Mouse (Mus musculus): ENCODE results near the gene Tmpo. TPM values are rescaled to one million over a fixed set of nuclear protein-coding genes. Genes with fewer than 3 reads are reported as not detected.
A peak's percentile ranks its signal among the peaks of the same experiment; 100 is the strongest.

The Tmpo gene
- polyA plus RNA-seq, 1 experiment: 146 TPM

- H3K4me3 ChIP-seq (ENCODE audit: control insufficient read depth, insufficient read depth, low read length): no peak overlapping the region
- no peak overlapping the region for H3K27ac ChIP-seq (ENCODE audit: control insufficient read depth, insufficient read depth, low read length)
- TF ChIP-seq CTCF (IDR thresholded peaks at IDR 0.05; ENCODE audit: borderline replicate concordance, control insufficient read depth, extremely low read depth, insufficient read depth, low read length, poor library complexity): no peak
- TF ChIP-seq POLR2A (IDR thresholded peaks at IDR 0.05; ENCODE audit: control insufficient read depth, extremely low read depth, insufficient read depth, low read length, poor library complexity): no peak
- peaks cover 2% of the 10 kb centered on the region; the same call in 1 of the 2 replicates for H3K4me1 ChIP-seq (replicated peaks; ENCODE audit: control insufficient read depth, insufficient read depth, low read length)
- DNase-seq: no peak
- no peaks in the 10 kb centered on the region for H3K36me3 ChIP-seq (ENCODE audit: control insufficient read depth, insufficient read depth, low read length)
- WGBS: 91% methylated on average over 2 of the region's 2 CpGs
- no peaks in the 10 kb centered on the region for H3K27me3 ChIP-seq (ENCODE audit: control insufficient read depth, insufficient read depth, low read length)
These were observed 53.7 kb downstream of the Tmpo start for GRCm38 (mm10) chr10:91127395-91127794.

- Histone ChIP-seq H3K27me3 (ENCODE audit: control insufficient read depth, insufficient read depth, low read length) (no peaks in the 10 kb centered on the region), H3K4me3 (ENCODE audit: control insufficient read depth, insufficient read depth, low read length) (no peak overlapping the region), H3K27ac (ENCODE audit: control insufficient read depth, insufficient read depth, low read length) (no peak overlapping the region), H3K4me1 (replicated peaks; ENCODE audit: control insufficient read depth, insufficient read depth, low read length) (peaks cover 2% of the 10 kb centered on the region; the same call in 1 of the 2 replicates), H3K36me3 (ENCODE audit: control insufficient read depth, insufficient read depth, low read length) (peaks cover 3% of the 10 kb centered on the region; the same call in 1 of the 2 replicates)
- no peak for TF ChIP-seq CTCF (IDR thresholded peaks at IDR 0.05; ENCODE audit: borderline replicate concordance, control insufficient read depth, extremely low read depth, insufficient read depth, low read length, poor library complexity)
- no peak for TF ChIP-seq POLR2A (IDR thresholded peaks at IDR 0.05; ENCODE audit: control insufficient read depth, extremely low read depth, insufficient read depth, low read length, poor library complexity)
- DNase-seq: no peak
- WGBS: 92% methylated on average over 10 of the region's 10 CpGs
These were observed 54.3 kb downstream of the Tmpo start for GRCm38 (mm10) chr10:91126618-91127355.

- Histone ChIP-seq H3K36me3 (ENCODE audit: control insufficient read depth, insufficient read depth, low read length) (peaks cover 15% of the 10 kb centered on the region), H3K4me1 (replicated peaks; ENCODE audit: control insufficient read depth, insufficient read depth, low read length) (peaks cover 2% of the 10 kb centered on the region; the same call in 1 of the 2 replicates), H3K27ac (ENCODE audit: control insufficient read depth, insufficient read depth, low read length) (peak within 1 kb of the TSS; percentile 56), H3K4me3 (ENCODE audit: control insufficient read depth, insufficient read depth, low read length) (peak within 1 kb of the TSS; percentile 59), H3K27me3 (ENCODE audit: control insufficient read depth, insufficient read depth, low read length) (no peaks in the 10 kb centered on the region)
- 13% methylated on average over 59 of the region's 59 CpGs for WGBS
- peak; percentile 97 for DNase-seq
- TF ChIP-seq CTCF (IDR thresholded peaks at IDR 0.05; ENCODE audit: borderline replicate concordance, control insufficient read depth, extremely low read depth, insufficient read depth, low read length, poor library complexity) (0 out of 2 replicates have a peak, but pooled peaks have one; percentile 24), POLR2A (IDR thresholded peaks at IDR 0.05; ENCODE audit: control insufficient read depth, extremely low read depth, insufficient read depth, low read length, poor library complexity) (peak; percentile 99)
These were observed 57.0 kb downstream of the Tmpo start, which contains the start of gene Slc25a3 for GRCm38 (mm10) chr10:91123828-91124822. Gene Slc25a3, minus strand, starts transcription at chr10:91124059.

- under 1% methylated on average over 44 of the region's 44 CpGs for WGBS
- Histone ChIP-seq H3K4me1 (replicated peaks; ENCODE audit: control insufficient read depth, insufficient read depth, low read length) (peaks cover 2% of the 10 kb centered on the region; the same call in 1 of the 2 replicates), H3K27me3 (ENCODE audit: control insufficient read depth, insufficient read depth, low read length) (no peaks in the 10 kb centered on the region), H3K36me3 (ENCODE audit: control insufficient read depth, insufficient read depth, low read length) (peaks cover 22% of the 10 kb centered on the region), H3K27ac (ENCODE audit: control insufficient read depth, insufficient read depth, low read length) (peak overlapping the region; percentile 56), H3K4me3 (ENCODE audit: control insufficient read depth, insufficient read depth, low read length) (peak overlapping the region; percentile 59)
- DNase-seq: no peak
- TF ChIP-seq POLR2A (IDR thresholded peaks at IDR 0.05; ENCODE audit: control insufficient read depth, extremely low read depth, insufficient read depth, low read length, poor library complexity): no peak
- no peak for TF ChIP-seq CTCF (IDR thresholded peaks at IDR 0.05; ENCODE audit: borderline replicate concordance, control insufficient read depth, extremely low read depth, insufficient read depth, low read length, poor library complexity)
These were observed 57.8 kb downstream of the Tmpo start for GRCm38 (mm10) chr10:91123281-91123827.

GRCm38 (mm10) chr10:91122646-91123045, 58.5 kb downstream of the Tmpo start:
- Histone ChIP-seq H3K27me3 (ENCODE audit: control insufficient read depth, insufficient read depth, low read length) (no peaks in the 10 kb centered on the region), H3K4me3 (ENCODE audit: control insufficient read depth, insufficient read depth, low read length) (no peak overlapping the region), H3K4me1 (replicated peaks; ENCODE audit: control insufficient read depth, insufficient read depth, low read length) (peaks cover 2% of the 10 kb centered on the region; the same call in 1 of the 2 replicates), H3K27ac (ENCODE audit: control insufficient read depth, insufficient read depth, low read length) (no peak overlapping the region), H3K36me3 (ENCODE audit: control insufficient read depth, insufficient read depth, low read length) (peaks cover 29% of the 10 kb centered on the region)
- no peak for TF ChIP-seq CTCF (IDR thresholded peaks at IDR 0.05; ENCODE audit: borderline replicate concordance, control insufficient read depth, extremely low read depth, insufficient read depth, low read length, poor library complexity)
- no peak for TF ChIP-seq POLR2A (IDR thresholded peaks at IDR 0.05; ENCODE audit: control insufficient read depth, extremely low read depth, insufficient read depth, low read length, poor library complexity)
- 11% methylated on average over 6 of the region's 6 CpGs for WGBS
- DNase-seq: no peak

GRCm38 (mm10) chr10:91116958-91117357, 64.2 kb downstream of the Tmpo start:
- TF ChIP-seq POLR2A (IDR thresholded peaks at IDR 0.05; ENCODE audit: control insufficient read depth, extremely low read depth, insufficient read depth, low read length, poor library complexity) (no peak), CTCF (IDR thresholded peaks at IDR 0.05; ENCODE audit: borderline replicate concordance, control insufficient read depth, extremely low read depth, insufficient read depth, low read length, poor library complexity) (no peak)
- Histone ChIP-seq H3K36me3 (ENCODE audit: control insufficient read depth, insufficient read depth, low read length) (peaks cover 65% of the 10 kb centered on the region), H3K27ac (ENCODE audit: control insufficient read depth, insufficient read depth, low read length) (no peak overlapping the region), H3K4me3 (ENCODE audit: control insufficient read depth, insufficient read depth, low read length) (no peak overlapping the region), H3K27me3 (ENCODE audit: control insufficient read depth, insufficient read depth, low read length) (no peaks in the 10 kb centered on the region), H3K4me1 (replicated peaks; ENCODE audit: control insufficient read depth, insufficient read depth, low read length) (no peaks in the 10 kb centered on the region)
- WGBS: 90% methylated on average over 12 of the region's 12 CpGs
- DNase-seq: peak; percentile 2
